Mouse (Mus musculus) small intestine, adult 2 months (tissue): Measurements from ENCODE around the gene Agpat4.

Source experiments
- CTCF ChIP-seq: fragments of 200-500 bp; IDR thresholded peaks from 2 replicates; pipeline ENCODE4 v1.5.1; 2012; ENCODE audit warnings: low read depth, mild to moderate bottlenecking, control low read depth, inconsistent platforms, low read length, moderate library complexity, mixed read lengths; ENCODE audit not compliant: insufficient replicate concordance, insufficient read length; ENCODE audit errors: extremely low read depth
- POLR2A ChIP-seq: fragments of 200-500 bp; IDR thresholded peaks from 2 replicates; pipeline ENCODE4 v1.6.1; 2012; ENCODE audit warnings: low read depth, mild to moderate bottlenecking, control low read depth, inconsistent platforms, low read length, moderate library complexity

DNA sequence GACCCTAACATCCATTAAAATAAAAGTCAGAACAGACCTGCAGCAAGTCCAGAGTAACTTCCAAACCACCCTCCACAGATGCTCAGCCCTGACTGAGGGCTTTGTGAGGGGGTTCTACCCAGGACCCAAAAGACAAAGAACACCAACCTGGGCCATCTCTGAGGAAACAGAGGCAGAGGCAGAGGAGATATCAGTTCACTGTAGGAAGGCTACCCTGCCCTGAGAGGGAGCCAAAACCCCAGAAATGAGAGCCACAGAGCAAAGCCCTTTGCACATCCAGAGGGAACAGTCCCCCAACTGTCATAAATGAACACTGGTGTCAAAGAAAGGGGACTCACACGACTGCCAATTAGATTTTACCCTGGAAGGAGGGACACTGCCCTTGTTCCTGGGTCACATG lies 106.7 kb downstream of the Agpat4 start:
- TF ChIP-seq CTCF (no peak), POLR2A (no peak)
